Mouse (Mus musculus): ENCODE data around the gene Tldc1. TPM values are rescaled to one million over a fixed set of nuclear protein-coding genes. Genes with fewer than 3 reads are reported as not detected.

Tldc1 gene
- polyA plus RNA-seq, 1 experiment from 2014 or later = 14.9 TPM

GRCm38 (mm10) chr8:119728351-119728895 lies 49.8 kb downstream of the Tldc1 start:
- no peaks in the 10 kb centered on the region for H3K36me3 ChIP-seq
- no peak overlapping the region for H3K9ac ChIP-seq (replicated peaks)
- H3K27me3 ChIP-seq = no peaks in the 10 kb centered on the region
- WGBS = 91% methylated on average over 8 of the region's 8 CpGs
- no peaks in the 10 kb centered on the region for H3K9me3 ChIP-seq
- H3K4me3 ChIP-seq = no peak overlapping the region
- no peaks in the 10 kb centered on the region for H3K4me1 ChIP-seq
- no peak overlapping the region for H3K27ac ChIP-seq (replicated peaks)
- H3K4me2 ChIP-seq (replicated peaks) = no peak overlapping the region
- ATAC-seq (replicated peaks) = no peak

- 86% methylated on average over 8 of the region's 8 CpGs for WGBS
- Histone ChIP-seq H3K27ac (replicated peaks) (no peak overlapping the region), H3K9me3 (no peaks in the 10 kb centered on the region), H3K9ac (replicated peaks) (no peak overlapping the region), H3K4me2 (replicated peaks) (no peak overlapping the region), H3K27me3 (no peaks in the 10 kb centered on the region), H3K36me3 (no peaks in the 10 kb centered on the region), H3K4me3 (no peak overlapping the region), H3K4me1 (no peaks in the 10 kb centered on the region)
- no peak for ATAC-seq (replicated peaks)
Measured at GRCm38 (mm10) chr8:119727093-119727492, 51.1 kb downstream of the Tldc1 start.

GRCm38 (mm10) chr8:119724596-119724995 lies 53.6 kb downstream of the Tldc1 start:
- Histone ChIP-seq H3K27me3 (no peaks in the 10 kb centered on the region), H3K4me1 (no peaks in the 10 kb centered on the region), H3K36me3 (no peaks in the 10 kb centered on the region), H3K9me3 (no peaks in the 10 kb centered on the region), H3K27ac (replicated peaks) (no peak overlapping the region), H3K4me3 (no peak overlapping the region), H3K9ac (replicated peaks) (no peak overlapping the region), H3K4me2 (replicated peaks) (no peak overlapping the region)
- ATAC-seq (replicated peaks) = no peak
- 86% methylated on average over 6 of the region's 6 CpGs for WGBS

GRCm38 (mm10) chr8:119723676-119724075 lies 54.5 kb downstream of the Tldc1 start:
- 73% methylated on average over 4 of the region's 4 CpGs for WGBS
- no peak overlapping the region for H3K4me2 ChIP-seq (replicated peaks)
- no peaks in the 10 kb centered on the region for H3K27me3 ChIP-seq
- no peak for ATAC-seq (replicated peaks)
- H3K4me1 ChIP-seq = no peaks in the 10 kb centered on the region
- H3K9ac ChIP-seq (replicated peaks) = no peak overlapping the region
- no peaks in the 10 kb centered on the region for H3K9me3 ChIP-seq
- H3K36me3 ChIP-seq = no peaks in the 10 kb centered on the region
- no peak overlapping the region for H3K27ac ChIP-seq (replicated peaks)
- H3K4me3 ChIP-seq = no peak overlapping the region

- H3K36me3 ChIP-seq = no peaks in the 10 kb centered on the region
- WGBS = 51% methylated on average over 6 of the region's 6 CpGs
- H3K27ac ChIP-seq (replicated peaks) = no peak overlapping the region
- H3K27me3 ChIP-seq = no peaks in the 10 kb centered on the region
- no peaks in the 10 kb centered on the region for H3K4me1 ChIP-seq
- no peak overlapping the region for H3K4me3 ChIP-seq
- ATAC-seq (replicated peaks) = no peak
- H3K9me3 ChIP-seq = no peaks in the 10 kb centered on the region
- no peak overlapping the region for H3K9ac ChIP-seq (replicated peaks)
- no peak overlapping the region for H3K4me2 ChIP-seq (replicated peaks)
Measured at GRCm38 (mm10) chr8:119722348-119722747, 55.9 kb downstream of the Tldc1 start.

GRCm38 (mm10) chr8:119719011-119719501 lies 59.2 kb downstream of the Tldc1 start:
- no peaks in the 10 kb centered on the region for H3K27me3 ChIP-seq
- no peak overlapping the region for H3K4me2 ChIP-seq (replicated peaks)
- no peak overlapping the region for H3K9ac ChIP-seq (replicated peaks)
- no peaks in the 10 kb centered on the region for H3K4me1 ChIP-seq
- 62% methylated on average over 12 of the region's 12 CpGs for WGBS
- ATAC-seq (replicated peaks) = no peak
- H3K27ac ChIP-seq (replicated peaks) = no peak overlapping the region
- H3K4me3 ChIP-seq = no peak overlapping the region
- H3K9me3 ChIP-seq = no peaks in the 10 kb centered on the region
- no peaks in the 10 kb centered on the region for H3K36me3 ChIP-seq

- no peaks in the 10 kb centered on the region for H3K36me3 ChIP-seq
- no peak overlapping the region for H3K9ac ChIP-seq (replicated peaks)
- H3K4me2 ChIP-seq (replicated peaks) = no peak overlapping the region
- H3K27me3 ChIP-seq = no peaks in the 10 kb centered on the region
- no peak for ATAC-seq (replicated peaks)
- H3K9me3 ChIP-seq = no peaks in the 10 kb centered on the region
- no peak overlapping the region for H3K27ac ChIP-seq (replicated peaks)
- 62% methylated on average over 9 of the region's 9 CpGs for WGBS
- H3K4me1 ChIP-seq = no peaks in the 10 kb centered on the region
- H3K4me3 ChIP-seq = no peak overlapping the region
Measured at GRCm38 (mm10) chr8:119717765-119718164, 60.5 kb downstream of the Tldc1 start.

GRCm38 (mm10) chr8:119716730-119717299 lies 61.4 kb downstream of the Tldc1 start:
- Histone ChIP-seq H3K9me3 (no peaks in the 10 kb centered on the region), H3K4me3 (no peak overlapping the region), H3K36me3 (no peaks in the 10 kb centered on the region), H3K4me2 (replicated peaks) (no peak overlapping the region), H3K27me3 (no peaks in the 10 kb centered on the region), H3K27ac (replicated peaks) (no peak overlapping the region), H3K9ac (replicated peaks) (no peak overlapping the region), H3K4me1 (no peaks in the 10 kb centered on the region)
- ATAC-seq (replicated peaks) = no peak

- H3K27me3 ChIP-seq = no peaks in the 10 kb centered on the region
- H3K4me1 ChIP-seq = no peaks in the 10 kb centered on the region
- no peak overlapping the region for H3K4me2 ChIP-seq (replicated peaks)
- ATAC-seq (replicated peaks) = no peak
- H3K9me3 ChIP-seq = no peaks in the 10 kb centered on the region
- no peak overlapping the region for H3K9ac ChIP-seq (replicated peaks)
- H3K36me3 ChIP-seq = no peaks in the 10 kb centered on the region
- no peak overlapping the region for H3K27ac ChIP-seq (replicated peaks)
- 76% methylated on average over 12 of the region's 12 CpGs for WGBS
- no peak overlapping the region for H3K4me3 ChIP-seq
Measured at GRCm38 (mm10) chr8:119715221-119715620, 63.0 kb downstream of the Tldc1 start.

- H3K4me3 ChIP-seq = no peak overlapping the region
- H3K27me3 ChIP-seq = no peaks in the 10 kb centered on the region
- H3K4me1 ChIP-seq = no peaks in the 10 kb centered on the region
- no peak overlapping the region for H3K9ac ChIP-seq (replicated peaks)
- no peaks in the 10 kb centered on the region for H3K36me3 ChIP-seq
- 73% methylated on average over 5 of the region's 5 CpGs for WGBS
- H3K4me2 ChIP-seq (replicated peaks) = no peak overlapping the region
- no peak for ATAC-seq (replicated peaks)
- no peaks in the 10 kb centered on the region for H3K9me3 ChIP-seq
- H3K27ac ChIP-seq (replicated peaks) = no peak overlapping the region
Measured at GRCm38 (mm10) chr8:119713421-119713820, 64.8 kb downstream of the Tldc1 start.

GRCm38 (mm10) chr8:119712226-119712625 lies 66.0 kb downstream of the Tldc1 start:
- Histone ChIP-seq H3K27ac (replicated peaks) (no peak overlapping the region), H3K36me3 (no peaks in the 10 kb centered on the region), H3K9ac (replicated peaks) (no peak overlapping the region), H3K4me2 (replicated peaks) (no peak overlapping the region), H3K4me1 (no peaks in the 10 kb centered on the region), H3K4me3 (no peak overlapping the region), H3K27me3 (no peaks in the 10 kb centered on the region), H3K9me3 (no peaks in the 10 kb centered on the region)
- no peak for ATAC-seq (replicated peaks)
- WGBS = 86% methylated on average over 6 of the region's 6 CpGs
